Comparison of ENCODE assay signal across 9 mouse cellular contexts in the genomic region with DNA sequence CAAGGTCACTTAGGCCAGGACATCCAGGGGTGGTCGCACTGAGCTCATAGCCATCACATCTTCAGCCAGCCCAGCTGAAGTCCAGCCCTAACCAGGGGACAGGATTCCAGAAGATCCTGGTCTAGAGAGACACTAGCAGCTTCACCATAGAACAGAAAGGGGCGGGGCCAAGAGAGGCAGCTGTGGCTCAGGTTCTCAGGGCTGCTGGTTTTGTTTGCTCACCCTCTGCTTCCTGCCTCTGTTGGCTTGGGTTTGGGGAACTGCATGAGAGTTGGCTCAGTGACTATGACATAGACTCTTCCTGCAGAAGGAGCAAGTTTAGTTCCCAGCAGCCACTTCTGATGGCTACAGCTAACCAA. TPM values are rescaled to one million over a fixed set of nuclear protein-coding genes. Genes with fewer than 3 reads are reported as not detected.
DNase-seq lines count a peak whose midpoint lies in the region; ATAC-seq and TF ChIP-seq lines count a peak whose summit lies in the region.
"Had no signal": no experiment of that assay in that cellular context is flagged by ENCODE, and none has a peak within 500 bp of the region (broad histone marks: within the 10 kb centered on the region; RNA-seq: fewer than 3 reads in every experiment).

No protein-coding gene starts in this region.

- no peak overlapping the region for H3K4me2 ChIP-seq in hindbrain, postnatal 0 days (ENCODE audit: low read depth, low read length)
- no peak overlapping the region for H3K4me2 ChIP-seq in forebrain, embryonic 12.5 days
- H3K4me2 ChIP-seq: limb, embryonic 13.5 days had no signal

- peak overlapping the region; percentile 3; the same call in 1 of the 2 replicates for H3K27ac ChIP-seq in layer of hippocampus, adult 2 months
- H3K27ac ChIP-seq in thymus, adult 2 months (ENCODE audit: control insufficient read depth, insufficient read depth, low read length): peak overlapping the region; percentile 87
- no peak overlapping the region for H3K27ac ChIP-seq in hindbrain, postnatal 0 days
- H3K27ac ChIP-seq in forebrain, embryonic 12.5 days: no peak overlapping the region
- H3K27ac ChIP-seq: limb, embryonic 13.5 days had no signal

- H3K9me3 ChIP-seq in hindbrain, postnatal 0 days (ENCODE audit: low read length): no peaks in the 10 kb centered on the region
- no peaks in the 10 kb centered on the region for H3K9me3 ChIP-seq in forebrain, embryonic 12.5 days
- H3K9me3 ChIP-seq: limb, embryonic 13.5 days had no signal

- 22% methylated on average over 2 of the region's 2 CpGs for WGBS in thymus, adult 2 months
- 94% methylated on average over 2 of the region's 2 CpGs for WGBS in hindbrain, postnatal 0 days
- WGBS in forebrain, embryonic 12.5 days: 98% methylated on average over 2 of the region's 2 CpGs

- H3K36me3 ChIP-seq in thymus, adult 2 months (ENCODE audit: control insufficient read depth, insufficient read depth, low read length): peaks cover 6% of the 10 kb centered on the region
- H3K36me3 ChIP-seq in hindbrain, postnatal 0 days (ENCODE audit: insufficient read depth, low read length): peaks cover 5% of the 10 kb centered on the region; the same call in 1 of the 2 replicates
- H3K36me3 ChIP-seq in forebrain, embryonic 12.5 days (replicated peaks): peaks cover 13% of the 10 kb centered on the region

- H3K4me1 ChIP-seq in thymus, adult 2 months (replicated peaks; ENCODE audit: control insufficient read depth, insufficient read depth, low read length): peaks cover 40% of the 10 kb centered on the region
- peaks cover 15% of the 10 kb centered on the region for H3K4me1 ChIP-seq in hindbrain, postnatal 0 days (ENCODE audit: insufficient read depth, low read length)
- H3K4me1 ChIP-seq in forebrain, embryonic 12.5 days: peaks cover 23% of the 10 kb centered on the region

- no peak for DNase-seq in layer of hippocampus, adult 2 months (ENCODE audit: low spot score in 2 of 2)
- no peak for DNase-seq in layer of hippocampus, adult 18-20 months (ENCODE audit: low spot score in 2 of 2)
- peak; percentile 74 for DNase-seq in c-Kit-positive CD71-negative TER-119-negative erythroid progenitor cells, embryonic 14.5 days (ENCODE audit: low read depth)
- DNase-seq in lung, postnatal 10 days: peak; percentile 68
- DNase-seq in thymus, adult 2 months: peak; percentile 89
- DNase-seq in urinary bladder, postnatal 4 days (ENCODE audit: low spot score in 2 of 2): no peak
- no peak for DNase-seq in hindbrain, postnatal 0 days (ENCODE audit: low spot score)

- no peak for TF ChIP-seq CTCF in layer of hippocampus, adult 2 months (conservative IDR thresholded peaks at IDR 0.05)
- TF ChIP-seq CTCF in thymus, adult 2 months (IDR thresholded peaks at IDR 0.05; ENCODE audit: borderline replicate concordance, control insufficient read depth, extremely low read depth, insufficient read depth, low read length, poor library complexity): no peak
- TF ChIP-seq CTCF in hindbrain, postnatal 0 days (IDR thresholded peaks at IDR 0.05; ENCODE audit: low read depth): no peak

- TF ChIP-seq POLR2A in thymus, adult 2 months (IDR thresholded peaks at IDR 0.05; ENCODE audit: control insufficient read depth, extremely low read depth, insufficient read depth, low read length, poor library complexity): no peak

- H3K4me3 ChIP-seq in layer of hippocampus, adult 2 months: no peak overlapping the region
- H3K4me3 ChIP-seq in thymus, adult 2 months (ENCODE audit: control insufficient read depth, insufficient read depth, low read length): no peak overlapping the region
- H3K4me3 ChIP-seq in hindbrain, postnatal 0 days (ENCODE audit: low read length): no peak overlapping the region
- no peak overlapping the region for H3K4me3 ChIP-seq in forebrain, embryonic 12.5 days (replicated peaks)
- H3K4me3 ChIP-seq: limb, embryonic 13.5 days had no signal

- H3K27me3 ChIP-seq in thymus, adult 2 months (ENCODE audit: control insufficient read depth, insufficient read depth, low read length): no peaks in the 10 kb centered on the region
- no peaks in the 10 kb centered on the region for H3K27me3 ChIP-seq in hindbrain, postnatal 0 days (ENCODE audit: insufficient read depth, low read length)
- no peaks in the 10 kb centered on the region for H3K27me3 ChIP-seq in forebrain, embryonic 12.5 days
- H3K27me3 ChIP-seq: limb, embryonic 13.5 days had no signal

- ATAC-seq in hindbrain, postnatal 0 days: no peak
- ATAC-seq in forebrain, embryonic 12.5 days (ENCODE audit: low FRiP score): no peak

- no peak overlapping the region for H3K9ac ChIP-seq in hindbrain, postnatal 0 days (replicated peaks; ENCODE audit: low read length)
- no peak overlapping the region for H3K9ac ChIP-seq in forebrain, embryonic 12.5 days
- H3K9ac ChIP-seq: limb, embryonic 13.5 days had no signal

RNA-seq across cellular contexts. Expression of gene Zfp335, which starts 1.9 kb away (rescaled TPM):
- 10 to 100 TPM; 29.0 to 30.9 TPM for total RNA-seq in layer of hippocampus, adult 2 months (2021)
- total RNA-seq in layer of hippocampus, adult 18-20 months (2021): 10 to 100 TPM; 25.9 to 26.8 TPM
- 92.6 and 99.0 TPM in 2 replicates for polyA plus RNA-seq in thymus, adult 2 months (2012; rRNA removed)
- total RNA-seq in hindbrain, postnatal 0 days (2014; rRNA removed): 26.5 and 28.3 TPM in 2 replicates
- 9.0 and 9.2 TPM in 2 replicates for polyA plus RNA-seq in hindbrain, postnatal 0 days (2015; fragmentation: Nextera tagmentation; extraction: Ambion mirVana)
- 18.3 and 19.1 TPM in 2 replicates for polyA plus RNA-seq in forebrain, embryonic 12.5 days (2016; fragmentation: Nextera tagmentation; extraction: Ambion mirVana)

RNA-seq across cellular contexts. Expression of gene Mmp9, which starts 27.2 kb away (rescaled TPM):
- 1 to 10 TPM; 1.4 to 2.2 TPM for total RNA-seq in layer of hippocampus, adult 2 months (2021)
- total RNA-seq in layer of hippocampus, adult 18-20 months (2021): 1 to 10 TPM; 1.5 to 1.6 TPM
- polyA plus RNA-seq in thymus, adult 2 months (2012; rRNA removed): 29.1 and 31.7 TPM in 2 replicates
- 8.8 and 14.4 TPM in 2 replicates for total RNA-seq in hindbrain, postnatal 0 days (2014; rRNA removed)
- 6.7 and 7.1 TPM in 2 replicates for polyA plus RNA-seq in hindbrain, postnatal 0 days (2015; fragmentation: Nextera tagmentation; extraction: Ambion mirVana)
- 3.6 and 4.4 TPM in 2 replicates for polyA plus RNA-seq in forebrain, embryonic 12.5 days (2016; fragmentation: Nextera tagmentation; extraction: Ambion mirVana)

RNA-seq across cellular contexts. Expression of gene Pcif1, which starts 34.3 kb away (rescaled TPM):
- total RNA-seq in layer of hippocampus, adult 2 months (2021): 10 to 100 TPM; 45.9 to 49.6 TPM
- total RNA-seq in layer of hippocampus, adult 18-20 months (2021): 10 to 100 TPM; 41.9 to 45.2 TPM
- 79.7 and 87.9 TPM in 2 replicates for polyA plus RNA-seq in thymus, adult 2 months (2012; rRNA removed)
- 76.7 and 83.7 TPM in 2 replicates for total RNA-seq in hindbrain, postnatal 0 days (2014; rRNA removed)
- 107 and 108 TPM in 2 replicates for polyA plus RNA-seq in hindbrain, postnatal 0 days (2015; fragmentation: Nextera tagmentation; extraction: Ambion mirVana)
- polyA plus RNA-seq in forebrain, embryonic 12.5 days (2016; fragmentation: Nextera tagmentation; extraction: Ambion mirVana): 92.9 and 96.3 TPM in 2 replicates

RNA-seq across cellular contexts. Expression of gene Slc12a5, which starts 47.2 kb away (rescaled TPM):
- total RNA-seq in layer of hippocampus, adult 2 months (2021): 100 to 1,000 TPM; 406 to 409 TPM
- total RNA-seq in layer of hippocampus, adult 18-20 months (2021): 100 to 1,000 TPM; 396 to 408 TPM
- polyA plus RNA-seq in thymus, adult 2 months (2012; rRNA removed): 0.70 and 1.3 TPM in 2 replicates
- total RNA-seq in hindbrain, postnatal 0 days (2014; rRNA removed): 257 TPM in 2 replicates
- polyA plus RNA-seq in hindbrain, postnatal 0 days (2015; fragmentation: Nextera tagmentation; extraction: Ambion mirVana): 67.1 and 71.0 TPM in 2 replicates
- 5.6 and 6.2 TPM in 2 replicates for polyA plus RNA-seq in forebrain, embryonic 12.5 days (2016; fragmentation: Nextera tagmentation; extraction: Ambion mirVana)

RNA-seq across cellular contexts. Expression of gene Pltp, which starts 55.9 kb away (rescaled TPM):
- 10 to 100 TPM; 67.4 to 86.9 TPM for total RNA-seq in layer of hippocampus, adult 2 months (2021)
- total RNA-seq in layer of hippocampus, adult 18-20 months (2021): 10 to 100 TPM; 77.0 to 77.9 TPM
- polyA plus RNA-seq in thymus, adult 2 months (2012; rRNA removed): 227 and 263 TPM in 2 replicates
- 76.2 and 88.7 TPM in 2 replicates for total RNA-seq in hindbrain, postnatal 0 days (2014; rRNA removed)
- polyA plus RNA-seq in hindbrain, postnatal 0 days (2015; fragmentation: Nextera tagmentation; extraction: Ambion mirVana): 99.6 and 117 TPM in 2 replicates
- polyA plus RNA-seq in forebrain, embryonic 12.5 days (2016; fragmentation: Nextera tagmentation; extraction: Ambion mirVana): 39.0 and 40.4 TPM in 2 replicates

Comparison
In these comparisons a context has a peak if more than half of its experiments do, and no peak if none do; other contexts are left out.
1. DNase-seq: peak in c-Kit-positive CD71-negative TER-119-negative erythroid progenitor cells, embryonic 14.5 days (single experiment), lung, postnatal 10 days (single experiment) and thymus, adult 2 months (single experiment); none in layer of hippocampus, adult 2 months (0 of 2), layer of hippocampus, adult 18-20 months (0 of 2), urinary bladder, postnatal 4 days (0 of 2) and hindbrain, postnatal 0 days (single experiment).
2. H3K27ac ChIP-seq: peak in layer of hippocampus, adult 2 months (single experiment) and thymus, adult 2 months (single experiment); none in hindbrain, postnatal 0 days (single experiment) and forebrain, embryonic 12.5 days (single experiment).